16 mouse cellular contexts compared by ENCODE assay signal in the genomic region with DNA sequence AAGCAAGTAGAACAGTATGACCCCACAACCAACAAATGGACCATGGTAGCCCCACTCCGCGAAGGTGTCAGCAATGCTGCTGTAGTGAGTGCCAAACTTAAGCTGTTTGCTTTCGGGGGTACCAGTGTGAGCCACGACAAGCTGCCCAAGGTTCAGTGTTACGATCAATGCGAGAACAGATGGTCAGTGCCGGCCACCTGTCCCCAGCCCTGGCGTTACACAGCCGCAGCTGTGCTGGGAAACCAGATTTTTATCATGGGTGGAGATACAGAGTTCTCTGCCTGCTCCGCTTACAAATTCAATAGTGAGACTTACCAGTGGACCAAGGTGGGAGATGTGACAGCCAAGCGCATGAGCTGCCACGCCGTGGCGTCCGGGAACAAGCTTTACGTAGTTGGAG. TPM values are rescaled to one million over a fixed set of nuclear protein-coding genes. Genes with fewer than 3 reads are reported as not detected.
A peak's percentile ranks its signal among the peaks of the same experiment; 100 is the strongest.
DNase-seq lines count a peak whose midpoint lies in the region; ATAC-seq lines count a peak whose summit lies in the region.
"Had no signal": no experiment of that assay in that cellular context is flagged by ENCODE, and none has a peak within 500 bp of the region (broad histone marks: within the 10 kb centered on the region; RNA-seq: fewer than 3 reads in every experiment).

No protein-coding gene starts in this region.

- 90% methylated on average over 16 of the region's 16 CpGs for WGBS in forebrain, embryonic 10.5 days
- 91% methylated on average over 16 of the region's 16 CpGs for WGBS in forebrain, embryonic 11.5 days
- WGBS in neural tube, embryonic 12.5 days, result 68% methylated on average over 16 of the region's 16 CpGs
- 49% methylated on average over 16 of the region's 16 CpGs for WGBS in hindbrain, embryonic 16.5 days
- 53% methylated on average over 16 of the region's 16 CpGs for WGBS in neural tube, embryonic 15.5 days

- H3K27me3 ChIP-seq in forebrain, embryonic 10.5 days (ENCODE audit: poor library complexity, severe bottlenecking), result no peaks in the 10 kb centered on the region
- no peaks in the 10 kb centered on the region for H3K27me3 ChIP-seq in forebrain, embryonic 11.5 days (ENCODE audit: control insufficient read depth, insufficient read depth, low read length)
- no peaks in the 10 kb centered on the region for H3K27me3 ChIP-seq in neural tube, embryonic 12.5 days (replicated peaks)
- H3K27me3 ChIP-seq in hindbrain, embryonic 16.5 days (replicated peaks; ENCODE audit: control insufficient read depth, insufficient read depth, low read length), result no peaks in the 10 kb centered on the region
- no peaks in the 10 kb centered on the region for H3K27me3 ChIP-seq in neural tube, embryonic 15.5 days (replicated peaks)

- no peak for ATAC-seq in forebrain, embryonic 11.5 days (replicated peaks; ENCODE audit: low FRiP score)
- no peak for ATAC-seq in neural tube, embryonic 12.5 days (ENCODE audit: low FRiP score, low read depth)
- ATAC-seq in hindbrain, embryonic 16.5 days, result no peak
- ATAC-seq in neural tube, embryonic 15.5 days (ENCODE audit: low FRiP score), result no peak

- H3K4me3 ChIP-seq in forebrain, embryonic 10.5 days, result no peak overlapping the region
- no peak overlapping the region for H3K4me3 ChIP-seq in forebrain, embryonic 11.5 days (ENCODE audit: low read depth, low read length)
- no peak overlapping the region for H3K4me3 ChIP-seq in neural tube, embryonic 12.5 days
- H3K4me3 ChIP-seq in hindbrain, embryonic 16.5 days (ENCODE audit: low read length), result no peak overlapping the region
- peak overlapping the region; percentile 0; the same call in 1 of the 2 replicates for H3K4me3 ChIP-seq in neural tube, embryonic 15.5 days (replicated peaks)
- H3K4me3 ChIP-seq: limb, embryonic 13.5 days; megakaryocyte, embryonic 14.5 days had no signal

- H3K9ac ChIP-seq in forebrain, embryonic 11.5 days (ENCODE audit: low read length), result no peak overlapping the region
- no peak overlapping the region for H3K9ac ChIP-seq in neural tube, embryonic 12.5 days
- no peak overlapping the region for H3K9ac ChIP-seq in hindbrain, embryonic 16.5 days (ENCODE audit: low read depth, low read length)
- no peak overlapping the region for H3K9ac ChIP-seq in neural tube, embryonic 15.5 days (replicated peaks)
- H3K9ac ChIP-seq: limb, embryonic 13.5 days had no signal

- no peak for DNase-seq in forebrain, embryonic 10.5 days (ENCODE audit: extremely low spot score, low spot score)
- DNase-seq in forebrain, embryonic 11.5 days (ENCODE audit: low spot score), result no peak
- no peak for DNase-seq in neural tube, embryonic 10.5 days (ENCODE audit: extremely low spot score, low spot score)
- no peak for DNase-seq in lung, postnatal 36 days
- no peak for DNase-seq in urinary bladder, postnatal 36 days (ENCODE audit: low spot score in 2 of 2)
- DNase-seq: cerebellum, adult 11-12 months; heart, postnatal 4 days; kidney, adult 8-10 months; lung, adult 2 months; right cerebral cortex, postnatal 25 days had no signal

- peak overlapping the region; percentile 48 for H3K27ac ChIP-seq in forebrain, embryonic 10.5 days
- H3K27ac ChIP-seq in forebrain, embryonic 11.5 days (ENCODE audit: low read depth, low read length), result no peak overlapping the region
- H3K27ac ChIP-seq in neural tube, embryonic 12.5 days, result no peak overlapping the region
- H3K27ac ChIP-seq in hindbrain, embryonic 16.5 days (ENCODE audit: low read depth, low read length), result no peak overlapping the region
- H3K27ac ChIP-seq in neural tube, embryonic 15.5 days (replicated peaks), result no peak overlapping the region
- H3K27ac ChIP-seq: limb, embryonic 13.5 days had no signal

- H3K9me3 ChIP-seq in forebrain, embryonic 10.5 days, result no peaks in the 10 kb centered on the region
- no peaks in the 10 kb centered on the region for H3K9me3 ChIP-seq in forebrain, embryonic 11.5 days (ENCODE audit: control insufficient read depth, low read length)
- H3K9me3 ChIP-seq in neural tube, embryonic 12.5 days, result no peaks in the 10 kb centered on the region
- no peaks in the 10 kb centered on the region for H3K9me3 ChIP-seq in hindbrain, embryonic 16.5 days (ENCODE audit: control insufficient read depth, low read length)
- H3K9me3 ChIP-seq in neural tube, embryonic 15.5 days (replicated peaks), result no peaks in the 10 kb centered on the region
- H3K9me3 ChIP-seq: limb, embryonic 13.5 days; megakaryocyte, embryonic 14.5 days had no signal

- no peak overlapping the region for H3K4me2 ChIP-seq in forebrain, embryonic 11.5 days (ENCODE audit: low read depth, low read length, severe bottlenecking)
- peak overlapping the region; percentile 85 for H3K4me2 ChIP-seq in neural tube, embryonic 12.5 days (replicated peaks)
- H3K4me2 ChIP-seq in hindbrain, embryonic 16.5 days (ENCODE audit: low read length), result peak overlapping the region; percentile 91
- peak overlapping the region; percentile 92 for H3K4me2 ChIP-seq in neural tube, embryonic 15.5 days
- H3K4me2 ChIP-seq: limb, embryonic 13.5 days had no signal

- peaks cover 67% of the 10 kb centered on the region for H3K36me3 ChIP-seq in forebrain, embryonic 10.5 days (replicated peaks)
- H3K36me3 ChIP-seq in forebrain, embryonic 11.5 days (ENCODE audit: control insufficient read depth, insufficient read depth, low read length), result peaks cover 17% of the 10 kb centered on the region
- peaks cover 52% of the 10 kb centered on the region for H3K36me3 ChIP-seq in neural tube, embryonic 12.5 days
- H3K36me3 ChIP-seq in hindbrain, embryonic 16.5 days (ENCODE audit: control insufficient read depth, insufficient read depth, low read length), result peaks cover 15% of the 10 kb centered on the region
- H3K36me3 ChIP-seq in neural tube, embryonic 15.5 days, result peaks cover 29% of the 10 kb centered on the region
- H3K36me3 ChIP-seq: G1E had no signal

- peaks cover 93% of the 10 kb centered on the region for H3K4me1 ChIP-seq in forebrain, embryonic 10.5 days
- peaks cover 52% of the 10 kb centered on the region for H3K4me1 ChIP-seq in forebrain, embryonic 11.5 days (replicated peaks; ENCODE audit: control insufficient read depth, insufficient read depth, low read length)
- H3K4me1 ChIP-seq in neural tube, embryonic 12.5 days, result peaks cover 86% of the 10 kb centered on the region
- peaks cover 68% of the 10 kb centered on the region for H3K4me1 ChIP-seq in hindbrain, embryonic 16.5 days (ENCODE audit: control insufficient read depth, insufficient read depth, low read depth, low read length)
- peaks cover 85% of the 10 kb centered on the region for H3K4me1 ChIP-seq in neural tube, embryonic 15.5 days

RNA-seq across cellular contexts. Expression of a gene that starts 5.3 kb away (rescaled TPM):
- 7.8 and 10.0 TPM in 2 replicates for polyA plus RNA-seq in forebrain, embryonic 10.5 days (2016; fragmentation: Nextera tagmentation; extraction: Ambion mirVana)
- polyA plus RNA-seq in forebrain, embryonic 11.5 days (2014; fragmentation: Nextera tagmentation; extraction: Ambion mirVana), result 17.9 and 20.8 TPM in 2 replicates
- 28.8 and 35.3 TPM in 2 replicates for polyA plus RNA-seq in neural tube, embryonic 12.5 days (2016; fragmentation: Nextera tagmentation; extraction: Ambion mirVana)
- polyA plus RNA-seq in hindbrain, embryonic 16.5 days (2015; fragmentation: Nextera tagmentation; extraction: Ambion mirVana), result 66.3 and 67.6 TPM in 2 replicates
- 65.8 and 79.2 TPM in 2 replicates for polyA plus RNA-seq in neural tube, embryonic 15.5 days (2015; fragmentation: Nextera tagmentation; extraction: Ambion mirVana)

RNA-seq across cellular contexts. Expression of a gene that starts 48.1 kb away (rescaled TPM):
- polyA plus RNA-seq in forebrain, embryonic 10.5 days (2016; fragmentation: Nextera tagmentation; extraction: Ambion mirVana), result 18.4 and 20.5 TPM in 2 replicates
- polyA plus RNA-seq in forebrain, embryonic 11.5 days (2014; fragmentation: Nextera tagmentation; extraction: Ambion mirVana), result 20.3 and 22.2 TPM in 2 replicates
- 29.2 and 30.1 TPM in 2 replicates for polyA plus RNA-seq in neural tube, embryonic 12.5 days (2016; fragmentation: Nextera tagmentation; extraction: Ambion mirVana)
- polyA plus RNA-seq in hindbrain, embryonic 16.5 days (2015; fragmentation: Nextera tagmentation; extraction: Ambion mirVana), result 54.1 and 58.5 TPM in 2 replicates
- 54.5 and 66.1 TPM in 2 replicates for polyA plus RNA-seq in neural tube, embryonic 15.5 days (2015; fragmentation: Nextera tagmentation; extraction: Ambion mirVana)
